Mouse (Mus musculus) T-helper 1 cell (primary cell): ENCODE results near the gene Add3.

Source experiments
- in situ Hi-C: fragments of 300-600 bp; cut with MboI, MseI; formaldehyde crosslinking; loops from one replicate; pipeline ENCODE4 v1.15.1; 2025; ENCODE audit warnings: high pct_unique_total_duplicates

Gene Add3

DNA sequence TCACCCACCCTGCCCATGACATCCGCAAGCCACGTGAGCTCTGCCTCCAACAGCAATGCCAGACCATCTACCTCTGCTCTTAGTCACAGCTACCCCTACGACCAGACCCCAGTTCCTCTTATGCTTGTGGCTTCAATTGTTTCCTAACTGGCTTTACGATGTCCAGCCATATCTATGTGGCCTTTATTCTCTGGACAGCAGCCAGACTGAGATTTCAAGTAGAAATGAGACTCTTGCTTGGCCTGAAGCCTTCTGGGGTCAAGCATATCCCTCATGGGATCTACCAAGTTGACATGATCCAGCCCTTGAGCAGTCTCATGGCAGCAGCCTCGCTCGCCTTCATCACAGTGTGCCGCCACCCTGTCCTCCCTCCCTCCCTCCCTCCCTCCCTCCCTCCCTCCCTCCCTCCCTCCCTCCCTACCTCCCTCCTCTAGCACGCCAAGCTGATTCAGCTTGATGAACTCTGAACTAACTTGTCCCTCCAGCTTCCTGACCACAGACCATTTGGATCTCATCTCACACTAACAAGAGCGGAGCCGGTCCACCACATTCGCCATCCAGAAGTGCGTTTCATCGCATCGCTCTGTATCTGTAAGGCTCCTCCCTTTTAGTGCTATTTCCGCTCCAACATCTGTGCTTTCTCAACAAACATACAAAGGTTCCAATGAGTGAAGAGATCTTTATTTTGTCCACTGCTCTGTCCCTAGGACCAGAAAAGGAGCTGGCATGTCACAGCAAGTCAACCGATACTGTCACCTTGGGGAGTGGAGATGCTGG is 9.7 kb upstream of the Add3 start:
- in situ Hi-C loops, result no loop called here

- in situ Hi-C loops, result no loop called here
Measured at GRCm38 (mm10) chr19:53132471-53132870, 7.8 kb upstream of the Add3 start.

GRCm38 (mm10) chr19:53136336-53137090 is 3.7 kb upstream of the Add3 start:
- in situ Hi-C loops, result no loop called here

- in situ Hi-C loops, result no loop called here
Measured at GRCm38 (mm10) chr19:53137116-53137670, 3.0 kb upstream of the Add3 start.

DNA sequence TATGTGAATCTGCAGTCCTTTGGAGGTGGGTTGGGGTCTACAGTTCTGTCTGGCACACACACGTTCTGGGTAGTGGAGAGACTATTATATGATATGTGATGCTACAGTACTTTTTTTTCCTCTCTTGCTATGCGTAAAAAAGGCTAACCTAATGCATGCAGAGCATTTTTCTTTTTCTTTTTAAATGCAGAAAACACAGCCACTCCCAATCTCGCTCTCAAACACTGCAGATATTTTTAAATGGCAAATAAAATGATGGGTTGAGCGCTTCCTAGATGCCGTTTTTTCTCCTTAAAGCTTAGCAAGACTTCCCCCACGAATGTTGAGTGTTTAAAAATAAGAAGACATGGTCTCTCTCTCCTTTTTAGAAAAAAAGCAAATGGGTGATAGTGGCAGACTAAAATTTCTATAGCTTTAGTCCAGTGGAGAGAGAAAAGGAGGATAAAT is 584 bp downstream of the Add3 start:
- in situ Hi-C loops, result loop anchor here (5.0 kb wide), 1 partner anchor 451 kb away; no protein-coding TSS in a partner anchor

GRCm38 (mm10) chr19:53141251-53142072 is 1.2 kb downstream of the Add3 start:
- in situ Hi-C loops, result loop anchor here (5.0 kb wide), 1 partner anchor 451 kb away; no protein-coding TSS in a partner anchor

DNA sequence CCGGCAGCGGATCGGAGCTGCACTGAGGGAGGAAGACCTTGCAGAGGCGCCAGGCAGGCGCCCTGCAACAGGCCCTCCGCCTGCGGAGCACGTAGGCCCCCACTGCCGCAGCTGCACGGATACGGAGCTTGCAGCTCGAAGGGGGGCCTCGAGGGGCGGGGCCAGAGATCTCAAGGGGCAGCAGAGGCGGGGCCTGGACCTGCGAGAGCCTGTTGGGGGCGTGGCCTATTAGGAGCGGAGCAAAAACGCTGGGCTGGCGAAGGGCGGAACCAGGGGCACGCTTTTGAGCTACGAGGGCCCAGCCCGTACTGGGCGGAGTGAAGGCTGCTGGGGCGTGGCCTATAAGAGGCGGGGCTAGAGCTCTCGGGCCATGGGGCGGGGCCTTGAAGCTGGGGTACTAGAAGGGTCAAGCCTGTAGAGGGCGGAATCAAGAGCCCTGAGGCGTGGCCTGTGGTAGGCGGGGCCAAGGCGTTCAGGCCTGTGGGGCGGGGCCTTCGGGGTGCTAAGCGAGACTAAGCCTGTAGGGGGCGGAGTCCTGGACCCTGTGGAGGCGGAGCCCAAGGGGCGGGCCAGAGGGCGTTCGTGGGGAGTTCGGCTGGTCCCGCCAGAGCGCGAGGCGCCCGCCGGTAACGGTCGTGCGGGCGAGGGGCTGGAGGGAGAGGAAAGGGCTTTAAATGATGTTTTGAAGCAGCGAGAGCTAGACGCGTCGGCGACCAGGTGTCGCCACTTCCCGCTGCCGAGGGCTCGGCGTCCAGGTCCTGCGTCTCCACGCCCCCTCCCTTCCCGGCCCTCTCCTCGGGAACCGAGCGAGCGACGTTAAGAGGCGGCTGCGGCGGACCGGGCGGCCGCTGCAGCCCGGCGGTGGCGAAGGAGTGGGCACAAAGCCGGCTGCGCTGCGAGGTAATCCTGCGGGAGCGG is 2.2 kb downstream of the Add3 start:
- in situ Hi-C loops, result loop anchor here (5.0 kb wide), 1 partner anchor 450 kb away; no protein-coding TSS in a partner anchor

DNA sequence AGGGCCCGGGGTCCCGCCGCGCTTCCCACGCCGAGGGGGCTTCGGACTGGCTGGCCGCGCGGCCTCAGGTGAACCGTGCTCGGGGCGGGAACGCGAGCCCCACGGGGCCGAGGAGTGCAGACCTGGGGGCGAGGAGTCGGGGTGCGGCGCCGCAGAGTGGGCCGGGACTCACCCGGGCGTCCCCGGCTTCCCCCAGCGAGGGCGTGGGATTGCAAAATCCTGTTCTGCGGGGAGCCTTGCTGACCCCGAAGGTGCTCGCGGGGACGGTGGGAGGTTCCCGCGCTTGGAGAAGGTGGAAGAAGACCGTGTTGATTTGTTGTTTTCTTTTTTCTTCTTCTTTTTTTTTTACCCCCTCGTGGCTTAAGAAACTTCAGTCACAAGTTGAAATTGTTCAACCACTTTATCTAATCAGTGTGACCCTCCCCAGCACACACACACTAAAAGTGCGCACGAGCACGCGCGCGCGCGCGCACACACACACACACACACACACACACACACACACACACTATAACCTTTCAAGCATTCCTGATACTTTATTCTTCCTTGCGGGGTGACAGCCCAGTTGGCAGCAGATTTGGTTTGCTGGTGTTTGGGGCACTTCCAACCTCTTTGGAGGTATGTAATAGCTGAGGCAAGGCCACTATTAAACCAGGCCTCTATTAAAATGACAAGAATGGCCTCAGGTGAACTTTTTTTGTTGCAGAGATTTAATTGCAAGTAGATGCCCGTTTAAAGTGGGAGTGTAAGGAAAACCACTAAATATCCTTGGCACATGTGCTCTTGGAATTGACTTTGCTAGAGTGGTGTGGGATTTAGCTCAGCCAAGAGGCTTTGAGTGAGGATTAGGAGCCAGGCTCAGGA is 3.1 kb downstream of the Add3 start:
- in situ Hi-C loops, result loop anchor here (5.0 kb wide), 1 partner anchor 449 kb away; no protein-coding TSS in a partner anchor

- in situ Hi-C loops, result no loop called here
Measured at GRCm38 (mm10) chr19:53145075-53145474, 4.8 kb downstream of the Add3 start.

GRCm38 (mm10) chr19:53149381-53149780 is 9.1 kb downstream of the Add3 start:
- in situ Hi-C loops, result no loop called here

- in situ Hi-C loops, result no loop called here
Measured at GRCm38 (mm10) chr19:53152451-53152850, 12.2 kb downstream of the Add3 start.

DNA sequence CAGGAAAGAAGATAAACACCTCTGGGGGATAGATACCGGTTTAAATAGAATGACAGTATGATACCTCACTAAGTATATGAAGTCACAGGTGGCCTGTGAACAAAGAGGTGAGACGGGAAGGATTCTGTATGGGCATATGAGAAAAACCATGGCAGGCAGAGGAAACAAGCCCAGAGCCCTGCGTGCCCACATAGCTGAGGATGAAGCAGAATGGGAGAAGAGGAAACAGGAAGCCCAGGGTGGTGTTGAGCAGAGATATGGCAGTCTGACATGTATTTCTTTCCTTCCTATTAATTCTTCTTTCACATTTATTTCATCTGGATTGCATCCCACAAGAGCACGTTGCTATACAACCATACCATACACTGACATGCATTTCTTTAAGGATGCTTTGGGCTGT is 12.9 kb downstream of the Add3 start:
- in situ Hi-C loops, result no loop called here

- in situ Hi-C loops, result no loop called here
Measured at GRCm38 (mm10) chr19:53154156-53154555, 13.9 kb downstream of the Add3 start.

- in situ Hi-C loops, result no loop called here
Measured at GRCm38 (mm10) chr19:53156361-53156760, 16.1 kb downstream of the Add3 start.

GRCm38 (mm10) chr19:53157176-53157575 is 16.9 kb downstream of the Add3 start:
- in situ Hi-C loops, result no loop called here

DNA sequence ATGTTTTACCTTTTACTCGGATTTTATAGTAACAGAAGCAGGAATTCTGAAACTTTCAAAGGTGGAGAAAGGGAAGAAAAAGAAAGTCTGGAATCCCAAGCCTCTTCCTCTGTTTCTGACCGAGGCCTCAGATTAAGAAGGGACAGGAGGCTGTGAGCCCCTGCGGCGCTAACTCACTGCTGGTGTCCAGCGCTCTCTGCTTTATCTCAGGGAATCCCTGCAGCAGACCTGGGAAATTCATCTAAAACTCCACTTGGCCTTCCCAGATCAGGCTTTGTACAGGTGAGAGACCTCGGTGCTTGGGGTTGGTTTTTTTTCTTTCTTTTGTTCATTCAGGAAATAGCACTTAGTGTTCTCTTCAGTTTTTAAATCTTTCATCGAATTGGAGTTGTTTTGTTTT is 19.1 kb downstream of the Add3 start:
- in situ Hi-C loops, result no loop called here

DNA sequence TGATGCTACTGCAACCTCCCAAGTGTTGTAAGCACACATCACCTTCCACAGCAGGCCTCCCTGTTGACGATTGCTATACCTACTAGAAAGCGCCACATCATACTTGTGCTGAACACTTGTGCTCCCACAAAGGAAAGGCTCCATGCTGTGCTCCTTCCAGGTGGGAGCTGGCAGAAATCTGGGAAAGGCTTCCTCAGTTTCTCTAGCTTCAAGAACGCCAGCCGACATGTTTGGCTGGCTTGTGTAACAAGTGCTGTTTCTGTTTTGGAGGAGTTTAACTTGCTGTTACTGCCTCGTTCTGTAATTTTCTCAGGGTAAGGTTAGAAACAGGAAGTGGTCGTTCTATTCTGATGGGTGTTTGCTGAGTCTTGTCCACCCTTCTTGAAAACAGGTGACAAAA is 22.7 kb downstream of the Add3 start:
- in situ Hi-C loops, result no loop called here

DNA sequence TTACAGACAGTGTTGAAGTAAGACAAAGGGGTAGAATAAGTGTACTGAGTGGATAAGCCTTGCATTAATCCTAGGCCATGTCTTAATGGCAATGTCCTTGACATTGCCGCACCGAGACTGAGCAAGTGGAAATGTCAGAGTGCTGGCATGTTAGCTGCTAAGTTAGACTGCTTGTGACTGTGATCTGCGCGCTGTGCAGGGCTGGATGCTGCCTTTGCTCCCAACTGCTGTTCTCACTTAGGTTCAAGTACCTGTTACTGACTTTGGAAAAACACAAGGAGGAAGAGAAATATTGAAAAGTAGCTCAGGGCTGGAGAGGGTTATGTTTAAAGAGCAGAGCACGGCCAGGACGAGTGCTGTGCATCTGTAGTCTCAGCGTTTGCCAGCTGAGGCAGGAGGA is 24.4 kb downstream of the Add3 start:
- in situ Hi-C loops, result no loop called here
